Mouse (Mus musculus) liver (tissue): ENCODE measurements around the gene Gm8180.
"Not testable (repeated sequence)": the region's sequence is repeated elsewhere in the genome, so short reads cannot be mapped to it uniquely, and the experiment has no call there.

Experiments
- DNase-seq: peaks from one replicate; pipeline ENCODE4 v3.0.0-alpha.2; 2020; ENCODE audit warnings: mixed read lengths

Gene Gm8180

DNA sequence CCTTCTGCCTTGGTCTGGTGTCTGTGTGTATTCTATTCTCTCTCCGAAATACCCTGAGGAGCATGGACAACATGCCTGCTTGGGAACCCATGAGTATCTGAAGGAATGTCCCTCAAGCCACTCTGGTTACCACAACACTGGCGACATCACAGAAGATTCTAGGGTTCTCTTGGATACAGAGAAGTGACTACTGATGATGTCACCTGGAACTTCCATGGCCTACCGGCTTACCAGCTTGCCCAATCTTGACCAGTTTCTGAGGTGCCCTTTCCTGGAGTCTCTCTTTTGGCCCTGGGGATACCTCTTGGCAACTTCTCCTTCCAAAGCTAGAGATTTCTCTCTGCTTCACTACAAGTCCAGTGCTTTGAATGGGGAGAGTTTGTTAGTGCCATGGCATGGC, at the start of gene Gm8180:
TSS of gene Gm8180 (minus strand) at position 101 of the 400 bp plus-strand sequence.
- DNase-seq, result not testable (repeated sequence)

DNA sequence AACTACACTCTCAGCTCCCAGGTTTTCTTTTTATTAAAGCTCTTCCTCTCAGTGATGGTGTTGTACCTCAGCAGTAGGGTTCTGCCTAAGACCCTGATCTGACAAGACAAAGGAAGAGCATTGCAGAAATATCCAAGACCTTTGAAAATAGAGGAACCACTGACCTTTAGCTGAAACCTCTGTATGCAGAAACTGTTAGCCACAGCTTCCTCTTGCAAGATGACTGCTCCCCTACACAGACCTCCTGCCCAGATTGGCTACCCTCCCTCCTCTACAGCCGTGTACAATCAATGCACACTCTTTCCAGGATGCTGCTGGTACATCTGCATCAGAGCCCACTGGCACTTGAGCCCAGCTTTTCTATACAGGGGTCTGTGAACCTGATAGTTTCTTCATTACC, 45.8 kb upstream of the Gm8180 start:
- not testable (repeated sequence) for DNase-seq

DNA sequence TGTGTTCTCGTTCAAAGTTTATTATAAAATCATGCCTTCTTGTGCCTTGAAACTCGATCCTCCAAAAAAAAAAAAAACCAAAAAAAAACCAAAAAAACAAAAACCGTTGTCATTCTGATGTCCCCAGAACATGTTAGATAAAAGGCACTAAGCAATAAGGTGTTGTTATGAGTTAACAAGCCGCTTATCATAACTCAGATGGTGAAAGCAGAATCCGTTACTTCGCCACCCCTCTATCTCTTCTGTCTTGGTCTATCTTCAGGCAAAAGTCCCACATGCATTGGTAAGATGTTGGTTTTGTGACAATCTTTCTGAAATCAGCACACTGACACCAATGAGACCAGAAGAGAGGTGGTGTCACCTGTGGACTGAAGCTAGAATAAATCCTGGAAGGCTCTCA, 39.6 kb upstream of the Gm8180 start:
- not testable (repeated sequence) for DNase-seq

DNA sequence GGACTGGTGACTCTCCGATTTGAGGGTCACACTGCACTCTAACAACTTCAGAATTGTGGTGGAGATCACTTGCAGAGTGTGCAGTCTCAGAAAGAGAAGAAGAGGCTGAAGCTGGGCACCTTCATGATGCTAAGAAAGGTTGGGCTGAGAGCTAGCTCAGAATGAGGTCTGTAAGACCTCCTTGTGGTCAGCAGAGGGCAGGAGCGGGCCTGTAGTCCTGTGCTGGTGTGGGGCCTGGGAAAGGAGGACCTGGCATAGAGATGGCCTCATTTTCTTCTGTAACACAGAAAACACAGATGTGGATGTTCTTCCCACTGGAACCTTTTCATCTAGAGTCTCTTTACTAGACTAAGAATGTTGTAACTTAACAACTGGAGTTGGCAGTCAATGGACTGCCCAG, 37.3 kb upstream of the Gm8180 start:
- DNase-seq, result not testable (repeated sequence)

DNA sequence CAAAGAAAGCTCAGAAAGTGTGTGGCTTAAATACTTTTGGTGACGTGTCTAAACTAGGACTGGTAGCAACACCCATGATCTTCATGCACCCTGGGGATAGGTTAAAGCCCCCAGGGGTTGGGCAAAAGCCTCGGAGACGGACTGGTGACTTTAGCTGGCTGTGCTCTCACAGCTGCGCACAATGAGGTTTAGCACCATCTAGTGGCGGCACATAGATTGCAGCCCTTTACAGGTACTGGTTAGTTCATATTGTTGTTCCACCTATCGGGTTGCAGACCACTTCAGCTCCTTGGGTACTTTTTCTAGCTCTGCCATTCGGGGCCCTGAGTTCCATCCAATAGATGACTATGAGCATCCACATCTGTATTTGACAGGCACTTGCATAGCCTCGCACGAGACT, 27.9 kb upstream of the Gm8180 start:
- DNase-seq, result peak; percentile 51

DNA sequence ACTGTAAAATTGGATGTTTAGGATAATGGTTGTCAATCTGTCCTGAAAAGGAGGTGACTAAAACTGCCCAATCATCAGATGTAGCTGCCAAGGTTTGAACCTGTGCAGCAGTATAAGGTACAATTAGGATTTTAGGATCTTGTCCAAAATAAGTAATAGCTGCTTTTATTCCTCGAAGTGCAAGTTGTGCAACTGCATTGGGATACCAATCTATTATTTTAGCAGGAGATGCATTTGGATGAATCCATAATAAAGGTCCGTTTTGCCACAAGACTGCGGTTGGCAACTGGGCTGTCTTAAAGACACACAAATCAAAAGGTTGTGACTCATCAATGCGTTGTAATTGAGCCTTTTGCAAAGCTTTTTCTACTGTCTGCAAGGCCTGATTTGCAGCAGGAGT, 23.6 kb upstream of the Gm8180 start:
- DNase-seq, result not testable (repeated sequence)

DNA sequence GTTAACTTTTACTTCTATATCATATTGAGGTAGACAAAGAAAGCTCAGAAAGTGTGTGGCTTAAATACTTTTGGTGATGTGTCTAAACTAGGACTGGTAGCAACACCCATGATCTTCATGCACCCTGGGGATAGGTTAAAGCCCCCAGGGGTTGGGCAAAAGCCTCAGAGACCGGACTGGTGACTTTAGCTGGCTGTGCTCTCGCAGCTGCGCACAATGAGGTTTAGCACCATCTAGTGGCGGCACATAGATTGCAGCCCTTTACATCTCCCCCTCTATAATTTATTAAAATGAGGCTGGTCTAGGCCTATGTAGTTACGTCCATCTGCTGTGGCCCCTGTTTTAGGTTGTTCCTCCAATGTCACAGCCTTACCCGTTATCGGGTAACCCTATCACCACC, 19.9 kb upstream of the Gm8180 start:
- not testable (repeated sequence) for DNase-seq

DNA sequence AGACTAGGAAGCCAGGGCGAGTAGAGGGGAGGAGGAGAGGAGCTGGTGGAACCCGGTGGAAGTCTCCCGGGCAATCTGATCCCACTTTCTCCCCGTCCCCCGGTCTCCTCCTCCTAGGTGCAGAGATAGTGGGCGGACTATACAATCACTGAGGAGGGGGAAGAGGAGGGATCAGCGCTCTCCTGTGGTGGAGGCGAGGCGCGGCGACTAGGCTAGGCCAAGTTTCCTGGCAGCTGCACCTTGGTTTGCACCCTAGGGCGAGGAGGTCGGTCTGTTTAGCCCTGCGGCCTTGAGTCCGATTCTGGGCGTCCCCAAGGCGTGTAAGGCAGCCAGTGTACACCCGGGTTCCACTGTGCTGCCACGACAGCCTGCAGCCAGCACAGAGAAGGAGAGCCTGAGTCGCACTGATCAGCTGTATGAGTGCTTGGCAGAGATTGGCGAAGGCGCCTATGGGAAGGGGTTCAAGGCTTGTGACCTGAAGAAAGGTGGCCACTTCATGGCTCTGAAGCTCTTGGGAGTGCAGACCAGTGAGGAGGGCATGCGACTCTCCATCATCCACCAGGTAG, 12.4 kb upstream of the Gm8180 start:
- peak; percentile 2 for DNase-seq

DNA sequence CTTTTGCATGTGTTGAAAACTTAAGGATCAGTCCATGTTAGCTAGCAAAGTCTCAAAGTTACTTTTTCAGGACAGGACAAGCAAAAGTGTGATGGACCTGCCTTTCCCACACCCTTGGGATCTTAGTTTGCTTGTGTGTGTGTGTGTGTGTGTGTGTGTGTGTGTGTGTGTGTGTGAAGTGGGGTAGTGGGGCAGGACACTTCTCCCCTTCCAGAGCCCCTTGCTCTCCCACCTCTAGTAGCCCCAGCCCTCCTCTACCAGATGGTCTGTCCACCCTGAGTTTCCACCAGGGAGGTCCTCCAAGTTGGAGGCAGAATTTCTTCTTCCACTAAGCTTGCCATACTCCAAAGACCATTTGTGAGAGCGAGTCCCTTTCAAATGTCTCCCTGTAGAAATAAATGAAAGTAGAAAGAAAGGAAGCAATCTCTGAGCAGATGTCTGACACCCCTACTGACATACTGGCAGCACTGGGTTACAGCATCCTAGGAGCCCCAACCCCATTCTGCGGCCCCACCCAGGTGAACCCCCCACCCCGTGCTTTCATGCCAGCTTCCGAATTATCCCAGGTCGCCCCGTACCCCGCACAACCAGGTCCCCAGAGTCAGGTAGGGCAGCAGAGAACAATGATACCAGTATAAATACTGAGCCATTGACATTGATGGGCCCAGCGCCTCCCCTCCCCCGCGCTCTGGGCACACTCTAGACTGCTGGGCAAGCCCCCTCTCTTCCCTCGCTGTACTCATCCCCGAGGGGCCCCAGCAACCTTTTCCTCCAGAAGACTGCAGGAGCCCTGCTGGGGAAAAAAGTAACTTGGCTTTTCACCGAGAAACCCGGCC, 11.7 kb upstream of the Gm8180 start:
- DNase-seq, result no peak

DNA sequence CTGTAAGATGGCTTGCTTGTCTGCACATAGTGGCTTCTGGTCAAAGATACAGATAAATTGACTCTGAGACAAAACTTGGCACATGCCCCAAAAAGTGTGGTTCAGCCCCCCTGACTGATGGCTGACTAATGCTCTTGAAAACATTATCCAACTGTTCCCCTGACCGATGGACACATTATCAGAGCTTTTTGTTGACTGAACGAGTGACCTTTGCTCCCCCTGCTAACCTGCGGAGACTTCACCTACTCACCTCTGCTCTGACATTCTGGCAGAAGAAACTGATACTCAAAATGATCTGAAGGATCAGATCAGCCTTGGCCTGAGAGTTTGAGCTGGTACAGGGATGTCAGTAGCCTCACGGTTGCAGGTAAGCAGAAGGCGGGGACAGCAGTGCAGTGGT, 9.3 kb upstream of the Gm8180 start:
- DNase-seq, result not testable (repeated sequence)

DNA sequence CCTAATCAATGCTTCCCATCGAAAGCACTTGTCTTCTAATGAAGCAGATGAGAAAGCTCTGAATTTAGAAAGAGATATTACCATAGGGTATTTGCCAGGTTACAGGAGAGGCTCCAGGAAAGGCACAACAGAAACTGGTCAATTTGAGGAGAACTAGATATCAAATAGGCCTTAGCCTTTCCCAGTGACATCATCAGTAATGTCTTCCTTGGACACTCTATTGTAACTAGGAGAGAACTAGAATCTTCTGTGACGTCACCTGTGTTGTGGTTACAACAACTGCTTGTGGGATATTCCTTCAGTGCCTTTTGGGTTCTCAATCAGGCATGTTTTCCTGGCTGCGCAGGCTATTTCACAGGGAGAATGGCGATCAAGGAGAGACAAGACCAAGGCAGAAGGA, 37.0 kb downstream of the Gm8180 start, which contains the start of gene Gm6526:
TSS of gene Gm6526 (plus strand) at position 301 of the 400 bp plus-strand sequence.
- DNase-seq, result not testable (repeated sequence)
